Mouse (Mus musculus) left cerebral cortex, adult 8-10 months (tissue): ENCODE measurements around the gene Pmepa1. TPM values are rescaled to one million over a fixed set of nuclear protein-coding genes. Genes with fewer than 3 reads are reported as not detected.

ENCODE experiments used
- DNase-seq, 2 experiments: peaks; one replicate each; pipeline ENCODE4 v3.0.0; 2022; ENCODE audit warnings: low spot score in 2 of 2
- total RNA-seq, 4 experiments: library from RNA; stranded (reverse); gene quantifications; 2 replicates each; pipeline ENCODE4 v1.2.4; 2022

Pmepa1 gene
- total RNA-seq, 4 experiments from 2014 or later = 34.3 to 67.8 (median 49.6) TPM

DNA sequence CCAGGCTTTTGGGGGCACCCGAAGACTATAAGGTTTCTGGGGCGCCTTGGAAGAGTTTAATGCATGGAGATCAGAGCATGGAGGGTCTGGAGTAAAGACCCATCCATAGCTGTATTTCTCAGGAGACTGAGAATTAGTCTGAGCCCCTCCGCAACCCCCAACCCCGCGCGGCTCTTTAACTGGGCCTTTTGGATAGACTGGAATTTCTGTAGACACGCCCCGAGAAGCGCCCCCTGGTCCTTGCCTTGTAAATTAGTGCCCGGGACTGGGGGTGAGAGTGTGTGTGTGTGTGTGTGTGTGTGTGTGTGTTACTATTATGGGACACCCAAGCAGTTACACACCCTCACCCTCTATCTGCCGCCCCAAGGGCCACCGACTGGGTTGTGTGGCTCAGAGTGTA, 526 bp upstream of the Pmepa1 start:
- no peak for DNase-seq

DNA sequence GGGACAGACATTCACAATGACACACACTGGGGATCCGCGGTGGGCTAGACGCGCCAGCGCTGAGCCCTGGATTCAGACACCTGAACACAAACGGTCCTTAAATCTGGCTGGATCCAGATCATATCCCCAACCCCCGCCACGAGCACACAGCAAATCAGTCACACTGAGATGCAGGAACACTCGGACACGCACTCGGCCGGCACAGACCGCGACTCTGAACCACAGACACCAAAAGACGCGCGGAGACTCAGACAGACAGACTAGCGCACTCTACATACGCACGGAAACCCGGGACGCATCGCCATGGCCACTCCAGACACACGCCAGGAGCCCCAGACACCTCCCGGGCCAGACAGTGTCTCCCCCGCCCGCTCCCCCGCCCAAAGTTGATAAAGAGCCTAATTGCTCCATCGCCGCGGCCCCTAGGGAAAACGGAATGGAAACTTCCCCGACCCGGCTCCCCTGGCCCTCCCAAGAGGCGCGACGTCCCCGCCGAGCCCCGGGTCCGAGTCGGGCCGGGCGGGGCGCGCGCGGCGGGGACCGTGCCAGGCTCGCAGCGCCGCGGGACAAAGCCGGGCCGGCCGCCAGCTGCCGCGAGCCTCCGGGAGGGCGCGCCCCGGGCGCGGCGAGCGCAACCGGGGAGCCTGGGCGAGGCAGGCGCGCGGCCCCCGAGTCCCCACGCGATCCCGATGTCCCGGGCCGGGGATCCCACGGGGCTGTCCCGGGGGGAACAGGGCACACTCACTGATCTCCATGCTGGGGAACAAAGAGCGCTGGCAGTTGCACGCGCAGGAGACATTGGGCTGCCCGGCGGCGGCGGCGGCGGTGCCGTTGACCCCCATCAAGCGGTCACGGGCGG, 761 bp downstream of the Pmepa1 start:
- peak; percentile 36 to 40 for DNase-seq

DNA sequence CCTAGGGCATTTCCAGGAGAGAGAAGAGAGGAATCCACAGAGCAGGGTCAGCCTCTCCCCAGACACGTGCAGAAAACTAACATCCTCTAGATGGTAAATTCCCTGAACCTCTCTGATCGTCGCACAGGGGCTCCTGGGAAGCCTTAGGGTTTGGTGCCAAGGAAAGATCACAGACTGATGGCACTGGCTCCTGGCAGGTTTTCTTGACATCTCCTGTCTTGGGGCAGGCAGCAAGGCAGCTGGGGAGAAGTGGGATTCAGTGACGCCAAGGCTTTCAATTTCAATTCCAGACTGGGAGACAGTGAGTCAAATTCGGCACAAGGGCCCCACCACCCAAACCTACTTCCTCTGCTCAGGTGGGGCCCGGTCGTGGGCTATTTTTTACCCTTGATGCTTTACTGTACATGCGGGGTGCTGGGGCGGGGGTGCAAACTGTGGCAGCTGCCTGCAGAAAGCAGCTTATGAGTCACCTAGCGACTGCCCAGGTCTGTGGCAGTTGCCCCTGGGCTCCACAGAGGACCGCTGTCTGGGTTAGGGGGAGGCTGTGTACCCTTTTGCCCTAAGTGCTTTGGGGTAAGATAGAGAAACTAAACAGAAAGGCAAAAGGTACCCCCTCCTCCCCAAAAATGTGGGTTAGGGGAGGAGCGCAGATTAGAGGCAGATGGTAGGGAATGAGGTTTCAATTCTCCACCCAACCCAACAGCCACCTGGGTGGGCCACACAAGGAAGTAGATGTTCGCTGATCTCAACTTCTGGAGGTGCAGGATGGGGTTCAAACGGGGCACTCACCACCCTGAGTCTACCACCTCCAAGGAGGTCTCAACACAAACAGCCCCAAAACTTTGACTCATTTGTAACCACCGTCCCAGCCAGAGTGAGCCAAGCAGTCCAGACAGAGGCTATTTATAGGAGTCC, 1.6 kb downstream of the Pmepa1 start:
- DNase-seq = peak in 1 of 2 experiments; percentile 40

DNA sequence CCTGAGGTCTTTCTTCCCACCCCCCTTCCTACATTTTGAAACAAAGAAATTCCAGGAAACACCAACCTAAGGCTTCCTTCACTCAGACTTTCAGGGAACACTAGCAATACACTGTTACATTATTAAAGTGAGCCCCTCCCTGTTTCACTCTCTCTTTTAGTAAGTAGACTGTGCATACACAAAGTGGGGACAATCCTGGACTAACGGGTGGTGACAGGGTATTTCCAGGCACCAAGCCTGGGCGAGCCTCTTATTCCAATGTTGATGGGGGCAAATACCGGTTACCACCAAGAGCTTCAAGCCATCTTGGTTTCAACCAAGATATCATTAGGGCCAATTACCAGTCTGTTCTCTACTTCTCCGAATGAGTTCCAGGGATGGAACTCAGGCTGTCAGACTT, 2.4 kb downstream of the Pmepa1 start:
- DNase-seq = no peak

DNA sequence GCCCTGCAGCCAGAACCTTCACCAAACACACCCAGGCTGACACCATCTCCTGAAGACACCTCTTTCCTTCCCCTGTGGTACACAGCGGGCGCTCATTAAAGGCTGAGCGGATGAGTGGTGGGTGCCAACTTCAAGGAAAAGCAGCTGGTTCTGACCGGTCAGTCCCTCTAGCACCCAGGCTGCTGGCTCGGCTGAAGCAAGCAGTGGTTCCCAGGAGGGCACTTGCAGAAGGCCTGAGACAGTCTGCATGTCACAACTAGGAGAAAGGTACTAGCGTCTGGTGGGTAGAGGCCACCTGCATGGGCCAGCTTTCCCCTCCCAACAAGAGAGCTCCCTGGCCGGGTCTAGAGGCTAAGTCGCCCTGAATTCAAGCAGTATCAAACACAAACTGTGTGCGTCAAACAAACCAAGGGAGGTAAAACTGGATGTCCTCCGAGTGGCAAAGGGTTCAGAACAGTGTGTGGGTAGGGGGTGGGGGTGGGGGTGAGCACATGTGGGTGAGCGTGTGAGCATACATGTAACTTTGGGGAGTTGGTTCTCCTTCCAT, 3.9 kb downstream of the Pmepa1 start:
- no peak for DNase-seq

DNA sequence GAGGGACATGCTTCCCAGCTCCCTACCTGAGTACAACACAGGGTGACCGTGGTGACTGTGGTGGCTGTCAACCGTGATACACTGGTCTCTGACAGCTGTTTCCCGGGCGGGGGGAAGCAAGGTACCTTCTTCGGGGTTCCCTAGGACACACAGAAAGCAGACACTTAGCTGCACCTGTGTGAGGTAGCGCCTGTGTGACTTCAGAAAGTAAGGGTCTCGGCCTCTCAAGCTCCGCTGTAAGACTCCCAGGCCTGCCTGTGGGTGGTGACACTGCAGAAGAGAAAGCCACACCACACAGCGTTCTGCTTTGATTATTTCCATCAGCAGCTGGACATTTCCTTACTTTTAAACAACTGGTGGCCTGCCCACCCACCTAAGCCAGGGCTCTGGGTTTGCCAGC, 4.8 kb downstream of the Pmepa1 start:
- no peak for DNase-seq

DNA sequence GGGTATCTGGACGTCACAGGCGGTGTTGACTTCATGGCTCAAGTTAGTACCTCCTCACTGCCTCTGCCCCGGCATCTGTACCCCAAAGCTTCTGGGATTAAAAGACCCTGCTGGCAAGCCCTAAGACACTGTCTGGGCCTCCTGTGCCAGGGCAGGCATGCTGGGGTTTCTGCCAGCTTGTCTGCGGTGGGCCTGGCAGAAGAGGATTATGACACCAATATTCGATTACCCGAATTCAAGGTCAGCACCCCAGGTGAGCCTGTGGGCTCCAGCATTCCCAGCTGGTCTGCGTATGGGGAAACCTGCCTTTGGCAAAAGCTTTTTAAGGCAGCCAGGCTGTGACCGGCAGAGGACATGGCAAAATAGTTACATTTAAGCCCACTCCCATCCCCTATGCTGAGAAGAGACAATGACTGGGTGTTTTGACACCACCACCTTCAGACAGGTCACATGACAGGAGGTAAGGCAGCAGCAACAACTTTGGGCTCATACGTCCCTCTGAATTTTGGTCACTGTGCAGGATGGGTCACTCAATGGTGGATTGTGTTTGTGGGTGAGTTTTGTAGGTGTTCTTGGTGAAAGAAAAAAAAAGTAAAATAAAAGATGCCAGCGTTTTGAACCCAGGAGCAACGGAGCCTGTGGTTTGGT, 5.6 kb downstream of the Pmepa1 start:
- no peak for DNase-seq

DNA sequence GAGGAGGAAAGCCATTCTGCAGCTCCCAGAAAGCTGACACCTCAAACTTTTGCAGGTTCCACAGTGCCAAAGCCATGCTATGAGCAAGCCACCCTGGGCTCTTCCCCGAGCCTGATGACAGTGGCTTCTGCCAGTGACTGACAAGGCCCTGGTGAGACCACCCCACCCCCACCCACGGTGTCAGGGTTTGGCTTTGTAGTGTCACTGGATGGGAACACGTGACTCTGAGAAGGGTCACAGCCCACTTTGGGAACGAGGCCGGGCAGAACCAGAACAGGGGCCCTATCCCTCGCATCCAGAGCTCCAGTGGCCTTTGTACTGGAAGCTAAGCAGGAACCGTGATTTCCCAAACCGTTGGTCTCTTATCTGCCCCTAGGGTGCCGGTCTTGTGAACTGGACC, 6.1 kb downstream of the Pmepa1 start:
- no peak for DNase-seq

DNA sequence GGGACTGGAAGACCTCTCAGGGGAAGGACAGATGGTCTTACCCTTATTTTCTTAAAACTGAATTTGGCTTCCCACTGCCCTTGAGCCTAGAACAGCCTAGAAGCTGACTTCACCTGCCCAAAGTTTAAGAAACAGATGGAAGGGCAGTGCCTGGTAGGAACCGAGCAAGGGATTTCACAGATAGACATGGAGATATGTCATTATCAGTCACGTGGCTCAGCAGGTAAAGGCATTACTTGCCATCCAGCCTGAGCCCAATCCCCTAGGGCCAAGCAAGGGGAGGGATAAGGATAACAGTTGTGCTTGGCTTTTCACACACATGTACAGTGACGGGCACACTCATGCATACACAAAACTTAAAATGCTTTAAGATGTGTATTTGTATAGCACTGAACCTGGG, 8.8 kb downstream of the Pmepa1 start:
- no peak for DNase-seq

DNA sequence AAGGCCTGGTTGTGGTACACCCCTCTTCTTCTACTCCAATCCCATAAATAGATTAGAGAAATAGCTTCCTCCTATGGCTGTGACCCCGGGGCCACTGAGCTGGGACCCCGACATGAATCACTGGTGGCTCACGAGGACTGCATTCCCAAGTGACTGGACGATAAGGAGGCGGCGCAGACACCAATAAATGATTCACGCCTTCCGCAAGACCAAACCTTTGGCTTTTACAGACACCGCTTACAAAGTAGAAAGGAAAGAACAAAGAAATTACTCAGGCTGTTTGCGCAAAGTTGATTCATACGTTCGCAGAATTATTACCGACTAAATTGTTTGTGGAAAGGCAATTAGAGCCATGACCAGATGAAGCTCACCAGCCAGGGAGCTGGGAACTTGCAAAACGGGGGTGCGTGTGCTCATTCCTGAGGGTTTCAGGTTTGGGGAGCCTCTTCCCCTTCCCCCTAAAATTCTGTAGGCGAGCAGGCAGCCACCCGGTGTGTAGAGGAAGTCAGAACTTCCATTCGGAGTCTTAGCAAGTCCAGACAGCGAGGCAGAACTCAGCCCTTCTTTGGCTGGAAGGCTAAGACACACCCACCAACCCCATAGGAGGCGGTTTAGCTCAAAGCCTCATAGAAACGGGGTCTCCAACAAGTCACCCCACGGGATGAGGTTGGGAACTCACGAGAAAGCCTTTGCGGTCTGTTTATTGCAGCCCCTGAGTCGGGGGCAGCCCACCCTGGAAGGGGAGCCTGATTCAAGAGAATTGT, 9.8 kb downstream of the Pmepa1 start:
- no peak for DNase-seq

DNA sequence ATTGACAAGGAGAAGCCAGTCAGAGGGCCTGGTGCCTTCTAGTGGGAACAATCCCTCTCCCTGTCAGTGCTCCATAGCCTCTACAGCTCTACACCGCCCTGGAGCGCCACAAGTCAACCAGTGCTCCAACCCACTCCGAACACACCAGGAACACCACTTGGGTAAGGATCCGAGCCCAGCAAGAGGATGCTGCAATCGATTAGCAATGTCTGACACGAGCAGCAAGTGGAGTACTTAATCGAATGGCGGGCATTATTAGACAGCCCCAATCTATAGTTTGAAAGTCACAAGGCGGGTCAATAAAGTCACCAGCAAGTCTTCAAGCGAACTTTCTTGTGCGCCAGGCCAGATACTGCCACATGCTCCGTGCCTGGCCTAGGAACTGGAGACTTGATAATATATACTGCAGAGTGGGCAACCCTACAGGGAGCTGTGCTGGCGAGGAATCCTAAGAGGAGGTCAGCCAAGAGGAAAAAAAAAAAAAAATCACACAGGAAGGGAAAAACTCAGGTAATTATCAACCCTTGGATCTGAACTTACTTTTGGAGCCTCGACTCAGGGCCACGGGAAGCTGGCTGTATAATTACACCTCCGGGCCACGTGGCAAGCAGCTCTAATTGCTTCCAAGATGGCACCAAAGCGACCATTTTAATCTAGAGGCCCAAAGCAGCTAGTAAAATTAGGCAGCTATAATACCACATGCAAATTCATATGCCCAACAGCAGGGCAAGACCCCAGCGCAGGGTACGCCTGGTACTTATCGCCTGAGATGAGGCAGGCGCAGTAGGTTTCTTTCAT, 10.7 kb downstream of the Pmepa1 start:
- no peak for DNase-seq

DNA sequence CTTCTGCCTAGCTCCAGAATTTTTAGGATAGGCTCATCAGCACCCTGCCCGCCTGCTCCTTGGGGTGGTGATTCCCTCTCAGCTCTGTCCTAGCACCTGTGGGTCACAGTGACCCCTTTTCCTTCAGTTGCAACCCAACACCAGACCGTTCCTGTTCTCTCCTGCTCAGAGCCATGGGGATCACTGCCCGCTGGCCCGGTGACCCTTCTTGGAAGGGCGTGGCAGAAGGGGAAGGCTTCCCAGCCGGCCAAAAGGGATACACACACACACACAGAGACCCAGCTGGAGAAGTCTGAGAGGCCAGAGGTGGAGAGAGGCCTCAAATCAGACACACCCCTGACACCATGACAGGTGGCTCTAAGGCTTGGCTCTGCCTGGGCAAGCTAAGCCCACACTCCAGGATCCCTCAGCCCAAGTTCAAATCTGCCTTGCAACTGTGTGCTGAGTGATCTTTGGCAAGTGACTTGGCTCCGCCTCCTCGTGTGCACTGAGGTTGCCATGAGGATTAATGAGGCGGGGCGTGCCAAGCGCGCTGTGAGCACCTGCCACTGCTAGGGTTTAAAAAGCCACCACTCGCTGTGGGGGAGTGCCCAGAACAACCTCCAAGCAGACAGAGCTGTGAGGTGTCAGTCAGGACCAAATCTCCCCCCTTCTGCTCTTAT, 11.7 kb downstream of the Pmepa1 start:
- DNase-seq = no peak

DNA sequence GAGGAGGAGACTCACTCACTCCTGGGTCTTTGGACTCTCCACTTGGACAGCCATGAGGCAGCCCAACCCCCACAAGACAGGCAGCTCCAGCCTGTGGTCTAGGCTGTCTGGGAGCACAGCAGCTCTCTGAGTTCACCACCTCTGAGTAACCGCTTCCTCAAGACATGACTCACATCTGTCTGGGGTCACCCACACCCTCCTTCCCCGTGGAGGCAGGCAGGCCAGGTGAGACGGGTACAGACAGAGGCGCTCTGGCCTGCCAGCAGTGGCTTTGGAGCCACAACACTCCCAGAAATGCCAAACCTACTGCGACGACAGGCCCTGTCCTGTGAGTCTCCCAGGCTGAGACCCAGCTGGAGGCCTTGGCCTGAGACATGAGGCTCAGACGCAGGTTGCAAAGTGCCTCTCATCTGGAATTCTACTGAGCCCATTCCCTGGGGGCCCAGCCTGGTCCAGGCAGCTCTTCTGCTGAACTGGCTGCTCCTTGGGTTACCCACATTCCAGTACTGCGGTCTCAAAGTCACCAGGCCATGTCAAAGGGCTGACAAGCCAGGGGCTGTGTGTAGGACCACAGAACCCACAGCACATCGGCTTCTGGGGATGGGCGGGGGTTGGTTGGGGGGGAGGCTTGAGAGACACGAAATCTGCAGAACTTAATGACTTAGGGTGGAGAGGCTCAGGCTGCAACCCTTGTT, 12.6 kb downstream of the Pmepa1 start:
- no peak for DNase-seq

DNA sequence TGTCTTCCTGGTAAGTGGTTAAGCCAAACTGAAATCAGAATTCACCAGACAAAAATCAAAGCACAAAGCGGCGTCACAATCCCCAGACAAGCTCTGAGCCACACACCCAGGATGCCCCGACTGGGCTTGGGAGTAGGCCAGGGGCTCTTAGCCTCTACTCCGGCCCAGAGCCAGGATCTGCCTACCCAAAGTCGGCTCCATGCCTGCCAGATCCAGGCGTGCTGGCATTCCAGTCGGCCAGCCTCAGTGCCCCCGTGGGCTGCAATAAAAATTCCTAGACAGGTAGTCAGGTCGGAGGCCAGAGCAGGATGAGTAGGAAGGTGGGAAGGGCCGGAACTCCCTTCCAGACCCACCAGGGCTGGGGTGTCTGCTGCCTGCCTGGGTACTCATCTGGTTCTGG, 14.8 kb downstream of the Pmepa1 start:
- DNase-seq = no peak

DNA sequence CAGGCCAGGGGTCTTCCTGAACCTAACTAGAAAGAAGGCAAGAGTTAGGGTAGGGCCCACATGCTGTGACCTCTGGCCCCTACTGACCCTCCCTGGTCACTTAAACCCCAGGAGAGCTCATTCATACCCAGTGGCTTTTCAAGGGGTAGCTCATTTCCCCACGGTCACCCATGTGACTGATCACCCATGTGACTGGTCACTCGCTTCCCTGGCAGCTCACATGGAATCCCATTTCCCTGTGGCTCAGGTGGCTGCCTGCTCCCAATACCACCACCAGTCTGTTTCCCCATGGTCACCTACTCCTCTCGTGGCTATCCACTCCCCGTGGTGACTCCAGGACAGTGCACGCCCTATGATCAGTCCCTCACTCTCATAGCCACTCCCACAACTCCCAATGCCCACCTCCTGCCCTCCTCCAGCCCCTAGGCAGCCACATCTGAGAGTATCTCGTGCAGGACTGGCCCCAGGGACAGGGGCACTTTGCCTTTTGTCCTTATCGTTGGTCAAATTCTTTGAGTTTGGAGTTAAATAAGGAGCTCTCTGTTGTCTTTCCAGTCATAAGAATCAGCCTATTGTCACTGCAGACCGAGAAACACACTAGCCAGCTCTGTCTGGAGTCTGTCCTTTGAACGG, 17.8 kb downstream of the Pmepa1 start:
- DNase-seq = no peak

DNA sequence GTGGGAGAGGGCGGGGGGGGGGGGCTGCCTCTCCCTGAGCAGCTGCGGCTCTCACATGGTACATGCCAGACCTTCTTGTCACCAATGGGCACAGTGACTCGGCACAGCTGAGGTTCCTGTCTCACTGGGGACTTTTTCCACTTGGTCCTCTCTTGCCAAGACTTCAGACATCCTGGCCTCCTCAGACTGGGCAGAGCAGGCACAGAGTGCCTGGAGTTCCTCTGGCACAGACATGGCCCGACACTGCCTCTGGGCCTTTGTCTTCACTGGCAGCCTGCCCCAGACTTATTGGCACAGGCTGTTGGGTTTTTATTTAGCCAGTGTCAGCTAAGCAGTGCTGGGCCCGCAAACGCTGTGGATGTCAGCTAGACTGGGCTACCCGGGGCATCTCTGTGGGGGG, 18.7 kb downstream of the Pmepa1 start:
- peak in 1 of 2 experiments; percentile 69 for DNase-seq

DNA sequence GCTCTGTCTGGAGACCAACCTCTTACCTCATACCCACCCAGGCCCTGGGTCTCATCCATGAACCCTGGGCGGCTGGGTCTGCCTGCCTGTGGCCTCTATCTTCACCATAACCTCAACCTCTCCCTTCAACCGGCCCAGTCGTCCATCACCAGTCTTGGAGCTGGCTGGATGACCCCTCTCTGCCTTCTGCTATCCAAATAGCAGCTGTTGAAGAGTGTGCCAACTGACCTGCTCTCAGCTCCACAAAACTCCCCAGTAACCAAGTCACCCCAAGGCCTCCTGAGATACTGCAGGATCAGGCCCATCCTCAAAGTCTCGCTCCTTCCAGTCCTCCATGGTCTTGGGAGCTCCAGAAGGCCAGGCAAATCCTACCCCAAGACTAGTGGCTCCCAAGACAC, 19.8 kb downstream of the Pmepa1 start:
- no peak for DNase-seq

DNA sequence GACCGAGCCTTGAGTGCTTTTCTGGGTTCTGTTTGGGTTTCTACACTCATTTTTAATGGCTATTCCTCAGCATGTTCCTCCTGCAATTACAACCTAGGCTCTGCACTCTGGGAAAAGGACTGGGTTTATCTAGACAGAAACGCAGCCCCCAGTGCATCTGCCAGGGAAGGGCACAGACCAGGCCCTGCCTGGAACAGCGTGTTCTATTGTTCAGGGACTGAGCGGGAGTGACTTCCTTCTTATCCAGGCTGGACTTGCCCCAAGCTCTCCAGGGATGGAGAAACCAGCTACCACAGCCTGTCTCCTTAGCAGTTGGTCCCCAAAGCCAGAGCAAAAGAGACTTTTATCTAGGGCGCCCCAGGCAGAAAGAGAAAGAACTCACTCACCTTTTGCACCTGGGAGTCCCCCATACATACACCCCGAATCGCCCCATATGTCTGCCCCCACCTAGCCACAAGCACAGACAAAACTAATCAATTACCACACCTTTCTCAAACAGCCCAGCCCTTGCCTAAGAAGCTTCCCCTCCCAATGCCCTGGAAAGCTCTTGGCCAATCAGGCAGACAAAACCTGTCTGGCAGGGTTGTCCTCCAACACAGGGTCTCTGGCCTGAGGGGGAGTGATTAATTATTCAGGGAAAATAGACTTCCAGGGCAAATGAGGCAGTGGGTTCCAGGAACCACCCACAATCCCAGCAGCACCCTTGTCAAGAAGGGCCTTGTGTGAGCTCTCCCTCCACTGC, 20.4 kb downstream of the Pmepa1 start:
- no peak for DNase-seq
